Comparison of ENCODE assay signal across 23 mouse cellular contexts in genomic region chr4:48674412-48674811, GRCm38 (mm10). TPM values are rescaled to one million over a fixed set of nuclear protein-coding genes. Genes with fewer than 3 reads are reported as not detected.
"Had no signal": no experiment of that assay in that cellular context is flagged by ENCODE, and none has a peak within 500 bp of the region (broad histone marks: within the 10 kb centered on the region; RNA-seq: fewer than 3 reads in every experiment).

No protein-coding gene starts in this region.

- H3K9ac ChIP-seq: heart, embryonic 12.5 days; hindbrain, embryonic 13.5 days; hindbrain, embryonic 15.5 days; limb, embryonic 12.5 days; liver, embryonic 13.5 days had no signal

- H3K4me2 ChIP-seq: heart, embryonic 12.5 days; hindbrain, embryonic 13.5 days; hindbrain, embryonic 15.5 days; limb, embryonic 12.5 days; liver, embryonic 11.5 days; liver, embryonic 13.5 days had no signal

- H3K27me3 ChIP-seq: heart, embryonic 12.5 days; hindbrain, embryonic 13.5 days; hindbrain, embryonic 15.5 days; limb, embryonic 12.5 days; liver, embryonic 13.5 days had no signal

- H3K4me3 ChIP-seq: heart, adult 2 months; heart, embryonic 10.5 days; heart, embryonic 12.5 days; hindbrain, embryonic 13.5 days; hindbrain, embryonic 15.5 days; layer of hippocampus, adult 2 months; left cerebral cortex, adult 2 months; limb, embryonic 10.5 days; limb, embryonic 12.5 days; liver, embryonic 13.5 days had no signal

- H3K36me3 ChIP-seq: liver, embryonic 13.5 days had no signal

- H3K27ac ChIP-seq: heart, adult 2 months; heart, embryonic 10.5 days; hindbrain, embryonic 13.5 days; hindbrain, embryonic 15.5 days; hindbrain, postnatal 0 days; layer of hippocampus, adult 2 months; left cerebral cortex, adult 2 months; limb, embryonic 10.5 days; limb, embryonic 12.5 days; liver, embryonic 13.5 days had no signal

- H3K4me1 ChIP-seq: heart, embryonic 10.5 days; hindbrain, embryonic 13.5 days; hindbrain, embryonic 15.5 days; limb, embryonic 10.5 days; limb, embryonic 12.5 days; liver, embryonic 13.5 days had no signal

- DNase-seq: gastrocnemius, postnatal 14 days; heart, adult 11 months; heart, adult 2 months; heart, postnatal 10 days; kidney, adult 11 months; kidney, adult 8-10 months; kidney, postnatal 10 days; kidney, postnatal 25 days; kidney, postnatal 4 days; liver; liver, embryonic 13.5 days had no signal

- ATAC-seq: hindbrain, postnatal 0 days; intestine, embryonic 16.5 days had no signal

- H3K9me3 ChIP-seq: heart, embryonic 10.5 days; heart, embryonic 12.5 days; hindbrain, embryonic 13.5 days; hindbrain, embryonic 15.5 days; limb, embryonic 10.5 days; limb, embryonic 12.5 days; liver, embryonic 13.5 days had no signal

RNA-seq across cellular contexts. Expression of gene Cavin4, which starts 11.1 kb away (rescaled TPM):
- total RNA-seq: hematopoietic stem cell, adult 5-6 weeks had no signal
